Comparison of ENCODE assay signal across 20 mouse cellular contexts in the genomic region with DNA sequence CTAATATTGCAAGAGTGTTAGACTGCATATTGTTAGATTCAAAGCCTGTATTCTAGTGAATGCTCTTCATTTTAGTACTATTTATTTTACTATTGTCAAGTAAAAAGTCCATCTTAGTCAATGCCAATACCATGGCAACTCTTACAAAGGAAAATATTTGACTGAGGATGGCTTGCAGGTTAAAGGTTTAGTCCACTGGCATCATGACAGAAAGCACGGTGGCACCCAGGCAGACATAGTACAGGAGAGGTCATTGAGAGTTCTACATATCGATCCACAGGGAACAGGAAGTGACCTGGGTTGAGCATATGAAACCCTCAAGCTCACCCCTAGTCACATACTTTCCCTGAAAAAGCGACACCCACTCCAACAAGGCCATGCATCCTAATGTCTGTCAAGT. TPM values are rescaled to one million over a fixed set of nuclear protein-coding genes. Genes with fewer than 3 reads are reported as not detected.
DNase-seq lines count a peak whose midpoint lies in the region; ATAC-seq and TF ChIP-seq lines count a peak whose summit lies in the region.
"Had no signal": no experiment of that assay in that cellular context is flagged by ENCODE, and none has a peak within 500 bp of the region (broad histone marks: within the 10 kb centered on the region; RNA-seq: fewer than 3 reads in every experiment).

No protein-coding gene starts in this region.

- H3K4me1 ChIP-seq in liver, adult 2 months (ENCODE audit: control insufficient read depth, insufficient read depth, low read length) = no peaks in the 10 kb centered on the region; the same call in 1 of the 2 replicates
- H3K4me1 ChIP-seq in liver, embryonic 12.5 days = no peaks in the 10 kb centered on the region
- no peaks in the 10 kb centered on the region for H3K4me1 ChIP-seq in liver, postnatal 0 days (ENCODE audit: insufficient read depth)

- TF ChIP-seq CTCF in liver, adult 2 months (IDR thresholded peaks at IDR 0.05; ENCODE audit: low read depth, low read length) = no peak
- TF ChIP-seq CTCF in liver, postnatal 0 days (IDR thresholded peaks at IDR 0.05; ENCODE audit: low read depth) = no peak

- peak; percentile 94 for DNase-seq in liver, adult 2 months (ENCODE audit: extremely low read depth, low read depth, low spot score)
- DNase-seq in liver, postnatal 0 days = no peak
- no peak for DNase-seq in liver
- DNase-seq: adrenal gland, adult 2 months; adrenal gland, adult 8-10 months; adrenal gland, postnatal 10 days; adrenal gland, postnatal 14 days; adrenal gland, postnatal 25 days; adrenal gland, postnatal 36 days; B cell, adult 2 months; cerebellum, adult 11 months; cerebellum, adult 11-12 months; cerebellum, adult 18-20 months had no signal

- H3K79me2 ChIP-seq in liver, adult 2 months (ENCODE audit: control insufficient read depth, insufficient read depth, low read length) = no peaks in the 10 kb centered on the region

- no peaks in the 10 kb centered on the region for H3K9me3 ChIP-seq in liver, embryonic 12.5 days (replicated peaks)
- H3K9me3 ChIP-seq in liver, postnatal 0 days (ENCODE audit: low read length) = no peaks in the 10 kb centered on the region
- H3K9me3 ChIP-seq: G1E had no signal

- H3K9ac ChIP-seq in liver, adult 2 months (ENCODE audit: low read depth, low read length) = no peak overlapping the region
- H3K9ac ChIP-seq in liver, embryonic 12.5 days = no peak overlapping the region
- H3K9ac ChIP-seq in liver, postnatal 0 days (replicated peaks) = no peak overlapping the region

- TF ChIP-seq EP300 in liver, postnatal 0 days (IDR thresholded peaks at IDR 0.05; ENCODE audit: low read depth) = no peak

- H3K27ac ChIP-seq in liver, adult 2 months (replicated peaks; ENCODE audit: insufficient read depth, low read depth, low read length) = no peak overlapping the region
- H3K27ac ChIP-seq in liver, embryonic 12.5 days = no peak overlapping the region
- no peak overlapping the region for H3K27ac ChIP-seq in liver, postnatal 0 days (ENCODE audit: low read depth)

- no peak overlapping the region for H3K4me3 ChIP-seq in liver, adult 2 months (ENCODE audit: insufficient read depth, low read depth, low read length)
- no peak overlapping the region for H3K4me3 ChIP-seq in liver, embryonic 12.5 days
- no peak overlapping the region for H3K4me3 ChIP-seq in liver, postnatal 0 days (ENCODE audit: low read depth, low read length)

- ATAC-seq in liver, embryonic 12.5 days = no peak
- peak; percentile 36; the same call in 1 of the 2 replicates for ATAC-seq in liver, postnatal 0 days
- ATAC-seq: activated CD4-positive, CD25-positive, alpha-beta regulatory T cell, adult 4 months; CD4-positive, CD25-positive, alpha-beta regulatory T cell, adult 4 months; Patski had no signal

- no peaks in the 10 kb centered on the region for H3K36me3 ChIP-seq in liver, adult 2 months (ENCODE audit: control insufficient read depth, insufficient read depth, low read length)
- no peaks in the 10 kb centered on the region for H3K36me3 ChIP-seq in liver, embryonic 12.5 days
- no peaks in the 10 kb centered on the region for H3K36me3 ChIP-seq in liver, postnatal 0 days (replicated peaks; ENCODE audit: insufficient read depth, low read length)
- H3K36me3 ChIP-seq: G1E had no signal

- H3K4me2 ChIP-seq in liver, embryonic 12.5 days = no peak overlapping the region
- no peak overlapping the region for H3K4me2 ChIP-seq in liver, postnatal 0 days (ENCODE audit: low read depth, low read length)

- no peaks in the 10 kb centered on the region for H3K27me3 ChIP-seq in liver, adult 2 months (ENCODE audit: control insufficient read depth, insufficient read depth, low read length)
- no peaks in the 10 kb centered on the region for H3K27me3 ChIP-seq in liver, embryonic 12.5 days (replicated peaks)
- H3K27me3 ChIP-seq in liver, postnatal 0 days (ENCODE audit: insufficient read depth, low read length) = peaks cover 11% of the 10 kb centered on the region; the same call in 1 of the 2 replicates
- H3K27me3 ChIP-seq: CH12.LX had no signal

- no peak for TF ChIP-seq POLR2A in liver, adult 2 months (IDR thresholded peaks at IDR 0.05; ENCODE audit: extremely low read depth, insufficient read depth, low read length)

- WGBS in liver, adult 2 months = 12% methylated on average over 3 of the region's 3 CpGs
- WGBS in liver, embryonic 12.5 days (ENCODE audit: insufficient replicate concordance) = 53% methylated on average over 3 of the region's 3 CpGs
- 70% methylated on average over 3 of the region's 3 CpGs for WGBS in liver, postnatal 0 days (ENCODE audit: insufficient replicate concordance)

RNA-seq across cellular contexts. Expression of gene Pak3, which starts 13.9 kb away (rescaled TPM):
- total RNA-seq in liver, adult 2 months (2014; rRNA removed) = under 0.01 and 0.34 TPM in 2 replicates
- not detected in 2 replicates for polyA plus RNA-seq in liver, adult 2 months (2012; rRNA removed)
- polyA plus RNA-seq in liver, embryonic 12.5 days (2016; fragmentation: Nextera tagmentation; extraction: Ambion mirVana) = 0.49 and 0.71 TPM in 2 replicates
- 0.04 and 0.06 TPM in 2 replicates for polyA plus RNA-seq in liver, postnatal 0 days (2015; fragmentation: Nextera tagmentation; extraction: Ambion mirVana)
- total RNA-seq: MEL had no signal
- polyA plus RNA-seq: activated CD4-positive, CD25-positive, alpha-beta regulatory T cell, adult 4 months; CD4-positive, CD25-positive, alpha-beta regulatory T cell, adult 4 months; G1E had no signal
